In the genomic region with DNA sequence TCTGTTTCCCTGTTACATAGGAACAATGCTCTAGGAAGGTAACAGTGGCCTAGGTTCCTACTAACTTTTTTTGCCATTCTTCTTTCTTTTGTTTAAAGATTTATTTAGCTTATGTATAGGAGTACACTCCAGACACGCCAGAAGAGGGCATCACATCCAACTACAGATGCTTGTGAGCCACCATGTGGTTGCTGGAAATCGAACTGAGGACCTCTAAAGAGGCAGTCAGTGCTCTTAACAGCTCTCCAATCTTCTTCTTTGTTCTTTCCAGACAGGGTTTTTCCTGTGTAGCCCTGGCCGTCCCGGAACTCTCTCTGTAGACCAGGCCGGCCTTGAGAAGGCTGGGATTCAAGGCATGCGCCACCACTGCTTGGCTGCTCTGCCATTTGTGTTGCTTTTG, we compare ENCODE assay signal across 32 mouse cellular contexts. TPM values are rescaled to one million over a fixed set of nuclear protein-coding genes. Genes with fewer than 3 reads are reported as not detected.
DNase-seq lines count a peak whose midpoint lies in the region; ATAC-seq and TF ChIP-seq lines count a peak whose summit lies in the region.
"Had no signal": no experiment of that assay in that cellular context is flagged by ENCODE, and none has a peak within 500 bp of the region (broad histone marks: within the 10 kb centered on the region; RNA-seq: fewer than 3 reads in every experiment).

No protein-coding gene starts in this region.

- DNase-seq in hindbrain, postnatal 0 days (ENCODE audit: low spot score), result no peak
- DNase-seq in hindbrain, embryonic 11.5 days (ENCODE audit: low spot score), result no peak
- peak; percentile 16 for DNase-seq in liver, adult 2 months (ENCODE audit: extremely low read depth, low read depth, low spot score)
- no peak for DNase-seq in liver, embryonic 11.5 days (ENCODE audit: low spot score)
- DNase-seq in ES-CJ7 (ENCODE audit: low read depth, low spot score) (peak; percentile 76), adipocyte (ENCODE audit: low spot score) (no peak)
- DNase-seq in splenic B cell, adult 2 months (ENCODE audit: low read depth, low spot score), result peak; percentile 36
- no peak for DNase-seq in adrenal gland, postnatal 14 days
- DNase-seq: embryo, embryonic 11 days; gastrocnemius, adult 2 months; heart, postnatal 36 days; liver, embryonic 13.5 days; lung, postnatal 4 days had no signal

- WGBS in hindbrain, postnatal 0 days, result 78% methylated on average over 6 of the region's 6 CpGs
- whole genome bisulfite sequencing in hindbrain, embryonic 11.5 days, result 80% methylated on average over 6 of the region's 6 CpGs
- WGBS in liver, adult 2 months, result 82% methylated on average over 6 of the region's 6 CpGs
- WGBS in liver, embryonic 11.5 days, result 80% methylated on average over 6 of the region's 6 CpGs

- H3K4me1 ChIP-seq in hindbrain, postnatal 0 days (ENCODE audit: insufficient read depth, low read length), result peaks cover 6% of the 10 kb centered on the region; the same call in 1 of the 2 replicates
- no peaks in the 10 kb centered on the region for H3K4me1 ChIP-seq in hindbrain, embryonic 11.5 days (replicated peaks; ENCODE audit: control insufficient read depth, insufficient read depth, low read length)
- H3K4me1 ChIP-seq in liver, adult 2 months (ENCODE audit: control insufficient read depth, insufficient read depth, low read length), result peaks cover 3% of the 10 kb centered on the region; the same call in 1 of the 2 replicates
- H3K4me1 ChIP-seq in liver, embryonic 11.5 days (replicated peaks; ENCODE audit: control insufficient read depth, insufficient read depth, low read length), result peaks cover 7% of the 10 kb centered on the region

- TF ChIP-seq POLR2A in liver, adult 2 months (IDR thresholded peaks at IDR 0.05; ENCODE audit: extremely low read depth, insufficient read depth, low read length), result no peak

- H3K27ac ChIP-seq in hindbrain, postnatal 0 days, result no peak overlapping the region
- H3K27ac ChIP-seq in hindbrain, embryonic 11.5 days (ENCODE audit: low read depth, low read length), result no peak overlapping the region
- no peak overlapping the region for H3K27ac ChIP-seq in liver, adult 2 months (replicated peaks; ENCODE audit: insufficient read depth, low read depth, low read length)
- H3K27ac ChIP-seq in liver, embryonic 11.5 days (ENCODE audit: low read depth, low read length), result no peak overlapping the region
- H3K27ac ChIP-seq: forebrain, embryonic 13.5 days; gastrocnemius, adult 2 months; heart, embryonic 15.5 days; hindbrain, embryonic 14.5 days; kidney, embryonic 15.5 days; liver, embryonic 13.5 days; lung, embryonic 15.5 days had no signal

- H3K4me3 ChIP-seq in hindbrain, postnatal 0 days (ENCODE audit: low read length), result no peak overlapping the region
- no peak overlapping the region for H3K4me3 ChIP-seq in hindbrain, embryonic 11.5 days (ENCODE audit: low read depth, low read length)
- H3K4me3 ChIP-seq in liver, adult 2 months (ENCODE audit: insufficient read depth, low read depth, low read length), result no peak overlapping the region
- H3K4me3 ChIP-seq in liver, embryonic 11.5 days (ENCODE audit: low read depth, low read length), result no peak overlapping the region
- H3K4me3 ChIP-seq: embryonic facial prominence, embryonic 13.5 days; erythroblast, embryonic 14.5 days; forebrain, embryonic 13.5 days; gastrocnemius, adult 2 months; heart, embryonic 15.5 days; kidney, embryonic 15.5 days; liver, embryonic 13.5 days; lung, embryonic 15.5 days had no signal

- no peaks in the 10 kb centered on the region for H3K27me3 ChIP-seq in hindbrain, postnatal 0 days (ENCODE audit: insufficient read depth, low read length)
- no peaks in the 10 kb centered on the region for H3K27me3 ChIP-seq in hindbrain, embryonic 11.5 days (ENCODE audit: control insufficient read depth, insufficient read depth, low read length)
- no peaks in the 10 kb centered on the region for H3K27me3 ChIP-seq in liver, adult 2 months (ENCODE audit: control insufficient read depth, insufficient read depth, low read length)
- H3K27me3 ChIP-seq in liver, embryonic 11.5 days (replicated peaks; ENCODE audit: control insufficient read depth, insufficient read depth, low read length), result no peaks in the 10 kb centered on the region
- no peaks in the 10 kb centered on the region for H3K27me3 ChIP-seq in splenic B cell, adult 2 months (ENCODE audit: control insufficient read depth, insufficient read depth, low read length, poor library complexity, severe bottlenecking)
- H3K27me3 ChIP-seq: embryonic facial prominence, embryonic 13.5 days; forebrain, embryonic 13.5 days; heart, embryonic 15.5 days; kidney, embryonic 15.5 days; lung, embryonic 15.5 days had no signal

- no peaks in the 10 kb centered on the region for H3K79me2 ChIP-seq in liver, adult 2 months (ENCODE audit: control insufficient read depth, insufficient read depth, low read length)

- ATAC-seq in hindbrain, postnatal 0 days, result no peak
- ATAC-seq in hindbrain, embryonic 11.5 days (ENCODE audit: low FRiP score), result no peak
- ATAC-seq in liver, embryonic 11.5 days (replicated peaks; ENCODE audit: low FRiP score), result no peak
- ATAC-seq: forebrain, embryonic 13.5 days; midbrain, embryonic 16.5 days had no signal

- no peak overlapping the region for H3K9ac ChIP-seq in hindbrain, postnatal 0 days (replicated peaks; ENCODE audit: low read length)
- no peak overlapping the region for H3K9ac ChIP-seq in hindbrain, embryonic 11.5 days (ENCODE audit: low read depth, low read length)
- no peak overlapping the region for H3K9ac ChIP-seq in liver, adult 2 months (ENCODE audit: low read depth, low read length)
- H3K9ac ChIP-seq in liver, embryonic 11.5 days (ENCODE audit: low read depth, low read length), result no peak overlapping the region
- H3K9ac ChIP-seq: embryonic facial prominence, embryonic 13.5 days; forebrain, embryonic 13.5 days; heart, embryonic 15.5 days; hindbrain, embryonic 14.5 days; kidney, embryonic 15.5 days; liver, embryonic 13.5 days; lung, embryonic 15.5 days had no signal

- 0 out of 2 replicates have a peak, but pooled peaks have one; percentile 9 for TF ChIP-seq CTCF in hindbrain, postnatal 0 days (IDR thresholded peaks at IDR 0.05; ENCODE audit: low read depth)
- TF ChIP-seq CTCF in liver, adult 2 months (IDR thresholded peaks at IDR 0.05; ENCODE audit: low read depth, low read length), result 0 out of 2 replicates have a peak, but pooled peaks have one; percentile 5

- H3K9me3 ChIP-seq in hindbrain, postnatal 0 days (ENCODE audit: low read length), result no peaks in the 10 kb centered on the region
- H3K9me3 ChIP-seq in hindbrain, embryonic 11.5 days (ENCODE audit: control insufficient read depth, low read length), result no peaks in the 10 kb centered on the region
- no peaks in the 10 kb centered on the region for H3K9me3 ChIP-seq in liver, embryonic 11.5 days (ENCODE audit: control insufficient read depth, low read length)
- H3K9me3 ChIP-seq: embryonic facial prominence, embryonic 13.5 days; forebrain, embryonic 13.5 days; heart, embryonic 15.5 days; kidney, embryonic 15.5 days; liver, embryonic 13.5 days; lung, embryonic 15.5 days had no signal

- H3K36me3 ChIP-seq in hindbrain, postnatal 0 days (ENCODE audit: insufficient read depth, low read length), result no peaks in the 10 kb centered on the region
- no peaks in the 10 kb centered on the region for H3K36me3 ChIP-seq in hindbrain, embryonic 11.5 days (ENCODE audit: control insufficient read depth, insufficient read depth, low read length)
- H3K36me3 ChIP-seq in liver, adult 2 months (ENCODE audit: control insufficient read depth, insufficient read depth, low read length), result no peaks in the 10 kb centered on the region
- H3K36me3 ChIP-seq in liver, embryonic 11.5 days (ENCODE audit: control insufficient read depth, insufficient read depth, low read length), result no peaks in the 10 kb centered on the region
- H3K36me3 ChIP-seq in splenic B cell, adult 2 months (ENCODE audit: control insufficient read depth, insufficient read depth, low read length, poor library complexity, severe bottlenecking), result no peaks in the 10 kb centered on the region
- H3K36me3 ChIP-seq: embryonic facial prominence, embryonic 13.5 days; heart, embryonic 15.5 days; kidney, embryonic 15.5 days; liver, embryonic 13.5 days; lung, embryonic 15.5 days had no signal

- H3K4me2 ChIP-seq in hindbrain, postnatal 0 days (ENCODE audit: low read depth, low read length), result no peak overlapping the region
- no peak overlapping the region for H3K4me2 ChIP-seq in hindbrain, embryonic 11.5 days (replicated peaks; ENCODE audit: low read depth, low read length)
- H3K4me2 ChIP-seq in liver, embryonic 11.5 days, result no peak overlapping the region
- H3K4me2 ChIP-seq: embryonic facial prominence, embryonic 13.5 days; forebrain, embryonic 13.5 days; heart, embryonic 15.5 days; hindbrain, embryonic 14.5 days; kidney, embryonic 15.5 days; liver, embryonic 13.5 days; lung, embryonic 15.5 days had no signal

RNA-seq across cellular contexts. Expression of a gene that starts 5.5 kb away (rescaled TPM):
- total RNA-seq in hindbrain, postnatal 0 days (2014; rRNA removed), result 103 and 107 TPM in 2 replicates
- polyA plus RNA-seq in hindbrain, postnatal 0 days (2015; fragmentation: Nextera tagmentation; extraction: Ambion mirVana), result 16.9 and 20.0 TPM in 2 replicates
- 12.8 and 14.2 TPM in 2 replicates for polyA plus RNA-seq in hindbrain, embryonic 11.5 days (2014; fragmentation: Nextera tagmentation; extraction: Ambion mirVana)
- total RNA-seq in liver, adult 2 months (2014; rRNA removed), result 3.0 and 4.8 TPM in 2 replicates
- 12.5 and 14.0 TPM in 2 replicates for polyA plus RNA-seq in liver, adult 2 months (2012; rRNA removed)
- 3.5 and 4.1 TPM in 2 replicates for polyA plus RNA-seq in liver, embryonic 11.5 days (2014; fragmentation: Nextera tagmentation; extraction: Ambion mirVana)
- total RNA-seq in adrenal gland, postnatal 14 days (2021), result 18.9 and 20.4 TPM in 2 replicates

RNA-seq across cellular contexts. Expression of a gene that starts 12.7 kb away (rescaled TPM):
- total RNA-seq in hindbrain, postnatal 0 days (2014; rRNA removed), result not detected in 2 replicates
- polyA plus RNA-seq in hindbrain, postnatal 0 days (2015; fragmentation: Nextera tagmentation; extraction: Ambion mirVana), result 0.19 and 0.55 TPM in 2 replicates
- polyA plus RNA-seq in hindbrain, embryonic 11.5 days (2014; fragmentation: Nextera tagmentation; extraction: Ambion mirVana), result 0.59 and 0.90 TPM in 2 replicates
- total RNA-seq in liver, adult 2 months (2014; rRNA removed), result not detected in 2 replicates
- not detected in 2 replicates for polyA plus RNA-seq in liver, adult 2 months (2012; rRNA removed)
- polyA plus RNA-seq in liver, embryonic 11.5 days (2014; fragmentation: Nextera tagmentation; extraction: Ambion mirVana), result 0.34 TPM in 1 of 2 replicates, not detected in the other
- not detected in 2 replicates for total RNA-seq in adrenal gland, postnatal 14 days (2021)
- total RNA-seq: adrenal gland, adult 18-20 months; adrenal gland, postnatal 4 days; gastrocnemius, adult 2 months; gastrocnemius, postnatal 4 days; heart, postnatal 36 days; layer of hippocampus, postnatal 10 days; megakaryocyte-erythroid progenitor cell, adult 5-6 weeks had no signal
- polyA plus RNA-seq: erythroblast, embryonic 14.5 days; frontal cortex, adult 2 months; large intestine, adult 2 months; liver, embryonic 13.5 days; small intestine, adult 2 months; urinary bladder, adult 2 months had no signal

RNA-seq across cellular contexts. Expression of a gene that starts 18.2 kb away (rescaled TPM):
- total RNA-seq in hindbrain, postnatal 0 days (2014; rRNA removed), result 138 and 152 TPM in 2 replicates
- polyA plus RNA-seq in hindbrain, postnatal 0 days (2015; fragmentation: Nextera tagmentation; extraction: Ambion mirVana), result 219 and 222 TPM in 2 replicates
- 82.4 and 87.7 TPM in 2 replicates for polyA plus RNA-seq in hindbrain, embryonic 11.5 days (2014; fragmentation: Nextera tagmentation; extraction: Ambion mirVana)
- 1.4 TPM in 2 replicates for total RNA-seq in liver, adult 2 months (2014; rRNA removed)
- 2.3 and 3.3 TPM in 2 replicates for polyA plus RNA-seq in liver, adult 2 months (2012; rRNA removed)
- 20.3 and 23.0 TPM in 2 replicates for polyA plus RNA-seq in liver, embryonic 11.5 days (2014; fragmentation: Nextera tagmentation; extraction: Ambion mirVana)
- 6.1 and 7.5 TPM in 2 replicates for total RNA-seq in adrenal gland, postnatal 14 days (2021)

RNA-seq across cellular contexts. Expression of a gene that starts 20.9 kb away (rescaled TPM):
- not detected in 2 replicates for total RNA-seq in hindbrain, postnatal 0 days (2014; rRNA removed)
- not detected in 2 replicates for polyA plus RNA-seq in hindbrain, postnatal 0 days (2015; fragmentation: Nextera tagmentation; extraction: Ambion mirVana)
- polyA plus RNA-seq in hindbrain, embryonic 11.5 days (2014; fragmentation: Nextera tagmentation; extraction: Ambion mirVana), result 0.28 TPM in 1 of 2 replicates, not detected in the other
- not detected in 2 replicates for total RNA-seq in liver, adult 2 months (2014; rRNA removed)
- polyA plus RNA-seq in liver, adult 2 months (2012; rRNA removed), result not detected in 2 replicates
- polyA plus RNA-seq in liver, embryonic 11.5 days (2014; fragmentation: Nextera tagmentation; extraction: Ambion mirVana), result not detected in 2 replicates
- not detected in 2 replicates for total RNA-seq in adrenal gland, postnatal 14 days (2021)
- total RNA-seq: adrenal gland, adult 18-20 months; adrenal gland, postnatal 4 days; gastrocnemius, adult 2 months; gastrocnemius, postnatal 4 days; heart, postnatal 36 days; layer of hippocampus, postnatal 10 days; megakaryocyte-erythroid progenitor cell, adult 5-6 weeks had no signal
- polyA plus RNA-seq: erythroblast, embryonic 14.5 days; forebrain, embryonic 13.5 days; frontal cortex, adult 2 months; heart, embryonic 15.5 days; hindbrain, embryonic 14.5 days; intestine, embryonic 14.5 days; large intestine, adult 2 months; liver, embryonic 13.5 days; midbrain, embryonic 16.5 days; neural tube, embryonic 14.5 days; small intestine, adult 2 months had no signal

RNA-seq across cellular contexts. Expression of a gene that starts 21.1 kb away (rescaled TPM):
- 36.7 and 50.8 TPM in 2 replicates for total RNA-seq in hindbrain, postnatal 0 days (2014; rRNA removed)
- polyA plus RNA-seq in hindbrain, postnatal 0 days (2015; fragmentation: Nextera tagmentation; extraction: Ambion mirVana), result 44.0 and 45.1 TPM in 2 replicates
- polyA plus RNA-seq in hindbrain, embryonic 11.5 days (2014; fragmentation: Nextera tagmentation; extraction: Ambion mirVana), result 78.0 and 94.5 TPM in 2 replicates
- total RNA-seq in liver, adult 2 months (2014; rRNA removed), result 4.8 and 7.4 TPM in 2 replicates
- 12.6 and 17.1 TPM in 2 replicates for polyA plus RNA-seq in liver, adult 2 months (2012; rRNA removed)
- 91.0 and 102 TPM in 2 replicates for polyA plus RNA-seq in liver, embryonic 11.5 days (2014; fragmentation: Nextera tagmentation; extraction: Ambion mirVana)
- total RNA-seq in adrenal gland, postnatal 14 days (2021), result 38.5 and 47.0 TPM in 2 replicates

Comparison
In these comparisons a context has a peak if more than half of its experiments do, and no peak if none do; other contexts are left out.
1. DNase-seq: peak in liver, adult 2 months (single experiment), ES-CJ7 (single experiment) and splenic B cell, adult 2 months (single experiment); none in hindbrain, postnatal 0 days (single experiment), hindbrain, embryonic 11.5 days (single experiment), liver, embryonic 11.5 days (single experiment), adrenal gland, postnatal 14 days (single experiment) and adipocyte (single experiment).